Mouse (Mus musculus) hematopoietic stem cell, adult 5-6 weeks (primary cell): Measurements from ENCODE around the gene Cacng8. TPM values are rescaled to one million over a fixed set of nuclear protein-coding genes. Genes with fewer than 3 reads are reported as not detected.

Experiments used
- ATAC-seq, 2 experiments: fragments of 125-278 bp in 1 of 2; replicated peaks in 1 of 2; 2 replicates each; pipeline ENCODE4 v1.8.0; 2016 to 2017; ENCODE audit warnings: inconsistent platforms in 2 of 2, mild to moderate bottlenecking in 2 of 2, moderate number of reproducible peaks in 2 of 2, low read depth in 1 of 2, moderate TSS enrichment in 1 of 2; ENCODE audit not compliant: low FRiP score in 2 of 2, poor library complexity in 2 of 2, severe bottlenecking in 2 of 2, insufficient read depth in 1 of 2, low TSS enrichment in 1 of 2
- total RNA-seq: library from RNA; stranded (forward); fragments of 172-1452, 232-1000 nt; gene quantifications from 2 replicates; pipeline ENCODE4 v1.2.3, GENCODE M21; 2017

Cacng8 gene
- 3.9 TPM in 1 of 2 replicates, not detected in the other for total RNA-seq

- no peak for ATAC-seq
Measured at GRCm38 (mm10) chr7:3390413-3391080, at the start of gene Cacng8. Gene Cacng8 (plus strand): TSS chr7:3390683.

GRCm38 (mm10) chr7:3343861-3344260 is 46.6 kb upstream of the Cacng8 start:
- no peak for ATAC-seq

DNA sequence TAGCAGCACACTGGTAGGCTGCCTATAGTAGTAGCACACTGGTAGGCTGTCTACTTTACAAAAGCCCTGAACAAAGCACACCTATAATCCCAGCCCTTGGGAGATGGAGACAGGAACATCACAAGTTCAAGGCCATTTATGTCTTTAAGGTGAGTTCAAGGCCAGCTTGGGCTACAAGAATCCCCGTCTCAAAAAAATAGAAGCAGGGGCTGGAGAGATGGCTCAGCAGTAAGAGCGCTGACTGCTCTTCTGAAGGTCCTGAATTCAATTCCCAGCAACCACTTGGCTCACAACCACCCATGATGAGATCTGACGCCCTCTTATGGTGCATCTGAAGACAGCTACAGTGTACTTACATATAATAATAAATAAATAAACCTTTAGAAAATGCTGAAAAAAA is 45.2 kb upstream of the Cacng8 start:
- no peak for ATAC-seq

DNA sequence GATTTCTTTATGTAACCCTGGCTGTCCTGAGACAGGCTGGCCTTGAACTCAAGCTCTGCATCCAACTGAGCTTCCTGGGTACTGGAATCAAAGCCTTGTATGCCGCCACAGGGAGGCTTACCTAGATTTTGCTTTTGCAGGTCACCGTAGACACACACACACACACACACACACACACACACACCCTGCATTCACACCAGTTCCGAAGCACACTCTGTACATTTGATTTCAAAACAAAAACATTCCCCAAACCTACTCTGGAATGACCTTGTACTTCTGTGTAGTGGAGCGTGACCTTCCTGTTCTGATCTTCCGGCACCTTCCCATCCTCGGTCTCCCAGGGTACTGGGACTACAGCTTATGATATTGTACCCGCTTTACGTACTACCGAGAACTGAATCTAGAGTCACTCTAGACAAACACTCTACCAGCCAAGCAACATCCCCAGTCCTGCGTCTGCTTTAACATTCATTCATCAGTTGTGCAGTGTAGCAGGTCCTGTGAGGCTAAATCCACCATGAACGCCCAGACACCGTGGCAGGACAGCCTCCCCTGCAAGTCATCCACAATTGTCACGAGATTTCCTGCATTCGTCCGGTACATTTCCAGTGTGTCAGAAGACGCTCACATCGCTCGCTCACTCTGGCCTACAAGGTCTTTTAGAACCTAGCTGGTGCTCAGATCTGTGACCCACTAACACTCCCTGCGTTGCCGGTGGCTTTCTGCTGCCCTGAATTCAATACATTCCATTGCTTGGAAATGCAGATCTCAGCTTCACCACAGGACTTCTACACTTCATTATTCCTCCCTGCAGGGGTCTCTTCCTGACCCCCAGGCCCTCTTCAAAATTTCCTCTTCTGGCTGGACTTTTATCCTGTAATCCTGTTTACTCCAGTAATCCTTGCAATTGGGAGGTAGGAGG is 42.9 kb upstream of the Cacng8 start:
- no peak for ATAC-seq

DNA sequence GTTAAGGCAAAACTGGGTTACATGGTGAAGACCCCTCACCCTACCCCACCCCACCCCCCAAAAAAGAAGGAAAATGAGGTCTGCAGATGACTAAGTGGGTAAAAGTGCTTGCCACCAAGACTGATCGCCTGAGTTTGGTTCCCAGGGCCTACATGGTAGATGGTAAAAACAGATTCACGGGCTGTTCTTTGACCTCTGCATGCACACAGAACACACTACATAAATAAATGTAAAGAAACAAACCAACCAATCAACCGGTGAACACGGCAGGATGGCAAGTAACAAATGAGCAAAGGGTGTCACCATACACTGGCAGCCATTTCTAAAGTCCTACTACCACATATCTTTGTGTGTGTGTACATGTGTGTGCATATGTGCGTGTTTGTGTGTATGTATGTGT is 42.2 kb upstream of the Cacng8 start:
- no peak for ATAC-seq

DNA sequence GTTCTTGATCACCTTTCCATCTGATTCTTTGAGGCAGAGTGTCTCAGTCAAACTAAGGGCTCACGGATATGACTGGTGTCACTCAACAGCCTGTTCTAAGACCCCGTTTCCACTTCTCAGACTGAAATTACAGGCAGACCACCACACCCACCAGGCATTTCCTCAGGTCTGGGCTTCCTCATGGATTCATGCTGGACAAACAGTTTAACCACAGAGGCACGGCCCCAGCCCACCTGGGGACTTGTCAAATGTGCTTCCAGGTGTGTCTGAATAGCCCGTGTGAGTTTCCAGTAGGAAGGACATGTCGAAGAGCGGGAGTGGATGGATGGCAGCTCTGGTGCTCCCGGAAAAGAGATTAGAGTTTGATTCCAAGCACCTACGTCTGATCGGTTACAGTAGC is 40.7 kb upstream of the Cacng8 start:
- ATAC-seq, result no peak

DNA sequence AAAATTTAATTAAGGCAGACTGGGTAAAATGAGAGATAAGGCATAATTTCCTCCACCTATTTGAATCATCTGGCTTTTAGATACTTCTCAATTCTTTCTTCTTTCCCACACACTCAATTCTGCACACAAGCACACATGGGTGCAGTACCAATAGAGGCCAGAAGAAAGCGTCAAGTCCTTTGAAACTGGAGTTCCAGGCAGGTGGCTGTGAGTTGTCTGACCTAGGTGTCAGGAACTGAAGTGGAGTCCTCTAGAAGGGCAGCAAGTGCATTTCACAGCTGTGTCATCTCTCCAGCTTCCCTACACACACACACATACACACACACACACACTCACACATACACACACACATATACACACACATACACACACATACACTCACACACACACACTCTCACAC is 38.9 kb upstream of the Cacng8 start:
- no peak for ATAC-seq

GRCm38 (mm10) chr7:3354850-3355249 is 35.6 kb upstream of the Cacng8 start:
- no peak for ATAC-seq

DNA sequence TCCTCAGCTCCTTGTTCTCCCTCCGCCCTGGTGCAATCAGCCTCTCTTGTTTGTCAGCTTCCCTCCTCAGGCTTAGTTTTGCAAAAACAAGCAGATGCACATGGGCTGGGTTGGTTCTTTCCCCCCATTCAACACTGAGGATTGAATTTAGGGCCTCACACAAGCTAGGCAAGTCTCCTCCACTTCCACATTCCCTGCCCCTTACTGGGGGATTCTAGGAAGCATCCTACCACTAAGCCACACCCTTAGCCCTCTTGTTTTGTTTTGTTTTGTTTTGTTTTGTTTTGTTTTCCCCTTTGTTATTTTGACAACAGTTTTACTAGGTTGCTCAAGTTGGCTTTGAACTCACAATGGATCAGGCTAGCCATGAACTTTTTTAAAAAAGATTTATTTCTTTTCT is 29.8 kb upstream of the Cacng8 start:
- no peak for ATAC-seq

GRCm38 (mm10) chr7:3365547-3366279 is 24.8 kb upstream of the Cacng8 start:
- peak; percentile 77 to 86 for ATAC-seq

GRCm38 (mm10) chr7:3366705-3367516 is 23.6 kb upstream of the Cacng8 start:
- peak in 1 of 2 experiments; percentile 37; a peak in 2 of 4 replicates for ATAC-seq

DNA sequence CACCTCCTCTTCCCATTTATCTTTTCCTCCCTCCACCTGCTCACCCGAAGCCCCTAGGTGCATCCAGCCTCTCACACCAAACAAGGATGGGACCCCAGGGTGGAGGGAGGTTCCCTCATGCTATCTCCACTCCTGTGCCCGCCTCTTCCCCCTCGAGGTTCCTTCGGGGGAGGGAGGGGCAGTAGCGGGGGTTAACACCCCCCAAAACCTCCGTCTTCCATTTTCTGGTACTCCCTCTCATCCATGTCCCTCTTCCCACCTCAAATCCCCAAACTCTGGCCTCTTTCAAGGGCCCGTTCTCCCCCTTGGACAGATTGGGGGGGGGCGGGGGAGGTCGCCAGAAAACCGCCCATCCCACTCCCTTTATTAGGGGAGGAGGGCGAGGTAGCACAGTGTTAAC is 22.9 kb upstream of the Cacng8 start:
- no peak for ATAC-seq

- no peak for ATAC-seq
Measured at GRCm38 (mm10) chr7:3368311-3368710, 22.2 kb upstream of the Cacng8 start.

- ATAC-seq, result no peak
Measured at GRCm38 (mm10) chr7:3369189-3369588, 21.3 kb upstream of the Cacng8 start.

DNA sequence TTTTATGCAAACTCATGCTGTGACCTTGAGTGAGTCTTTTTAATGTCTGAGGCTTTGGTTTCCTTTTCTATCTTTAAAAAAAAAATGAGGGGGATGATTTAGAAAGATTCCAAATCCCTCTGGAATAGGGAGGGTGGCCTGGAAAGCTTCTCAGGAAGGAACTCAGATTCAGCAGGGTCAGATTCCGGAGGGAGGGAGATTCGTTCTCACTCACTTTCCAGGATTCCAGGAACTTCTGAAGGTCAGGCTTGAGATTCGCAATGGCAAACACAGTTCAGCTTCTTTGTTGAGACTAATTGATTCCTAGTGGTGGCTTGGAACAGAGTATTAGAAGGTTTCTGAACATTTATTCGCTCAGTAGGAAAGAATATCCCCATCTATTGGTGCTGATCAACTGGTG is 20.1 kb upstream of the Cacng8 start:
- no peak for ATAC-seq

DNA sequence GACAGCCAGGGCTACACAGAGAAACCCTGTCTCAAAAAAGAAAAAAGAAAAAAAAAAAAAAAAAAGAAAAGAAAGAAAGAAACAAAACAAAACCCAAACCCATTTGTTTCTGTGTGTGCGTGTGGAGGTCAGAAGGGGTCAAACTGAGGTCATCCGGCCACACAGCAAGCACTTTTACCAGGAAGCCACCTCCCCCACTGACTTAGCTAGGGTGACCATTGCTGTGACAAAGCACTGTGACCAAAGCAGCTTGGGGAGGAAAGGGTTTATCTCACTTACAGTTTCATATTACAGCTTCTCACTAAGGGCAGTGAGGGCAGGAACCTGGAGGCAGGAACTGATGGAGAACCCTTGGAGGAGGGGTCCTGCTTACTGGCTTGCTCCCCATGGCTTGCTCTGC is 18.1 kb upstream of the Cacng8 start:
- ATAC-seq, result no peak

DNA sequence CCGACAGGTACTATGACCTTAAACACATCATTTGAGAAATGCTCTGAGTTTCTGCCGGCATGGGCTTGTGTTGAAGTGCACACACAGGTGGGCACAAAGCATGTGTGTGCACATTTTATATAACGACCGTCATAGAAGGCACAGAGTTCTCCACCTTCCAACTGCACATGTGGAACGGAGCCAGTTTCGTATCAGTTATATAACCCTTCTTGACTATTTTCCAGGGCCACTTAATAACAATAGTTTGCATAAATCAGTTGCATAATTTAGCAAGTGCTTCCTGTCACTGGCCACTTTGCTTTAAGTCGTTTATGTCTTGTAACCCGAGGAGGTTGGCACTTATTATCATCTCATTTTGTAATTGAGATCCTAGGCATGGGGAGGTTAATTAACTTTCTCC is 16.7 kb upstream of the Cacng8 start:
- no peak for ATAC-seq
